Mouse (Mus musculus): ENCODE measurements around the gene Spire2. TPM values are rescaled to one million over a fixed set of nuclear protein-coding genes. Genes with fewer than 3 reads are reported as not detected.

Spire2 gene
- total and polyA plus RNA-seq, 2 experiments from 2014 or later = 0.15 to 0.23 TPM

- 85% methylated on average over 13 of the region's 13 CpGs for WGBS
- H3K27me3 ChIP-seq (ENCODE audit: control insufficient read depth, insufficient read depth, low read length) = no peaks in the 10 kb centered on the region
- H3K4me1 ChIP-seq (ENCODE audit: control insufficient read depth, insufficient read depth) = no peaks in the 10 kb centered on the region
- H3K9ac ChIP-seq (replicated peaks; ENCODE audit: low read depth, low read length) = no peak overlapping the region
- H3K4me2 ChIP-seq (ENCODE audit: low read depth, low read length) = no peak overlapping the region
- no peak overlapping the region for H3K4me3 ChIP-seq (ENCODE audit: low read depth, low read length)
- H3K36me3 ChIP-seq (replicated peaks; ENCODE audit: control insufficient read depth, insufficient read depth, low read length) = peaks cover 98% of the 10 kb centered on the region
- no peak overlapping the region for H3K27ac ChIP-seq (ENCODE audit: low read depth)
- H3K9me3 ChIP-seq (replicated peaks; ENCODE audit: control insufficient read depth, low read length) = no peaks in the 10 kb centered on the region
- TF ChIP-seq CTCF (IDR thresholded peaks at IDR 0.05; ENCODE audit: low read depth) = no peak
- no peak for TF ChIP-seq EP300 (IDR thresholded peaks at IDR 0.05; ENCODE audit: low read depth)
- no peak for ATAC-seq (ENCODE audit: insufficient read depth, low read depth)
- DNase-seq (ENCODE audit: low spot score) = no peak
These were observed 65.8 kb downstream of the Spire2 start for GRCm38 (mm10) chr8:123398308-123398707.

DNA sequence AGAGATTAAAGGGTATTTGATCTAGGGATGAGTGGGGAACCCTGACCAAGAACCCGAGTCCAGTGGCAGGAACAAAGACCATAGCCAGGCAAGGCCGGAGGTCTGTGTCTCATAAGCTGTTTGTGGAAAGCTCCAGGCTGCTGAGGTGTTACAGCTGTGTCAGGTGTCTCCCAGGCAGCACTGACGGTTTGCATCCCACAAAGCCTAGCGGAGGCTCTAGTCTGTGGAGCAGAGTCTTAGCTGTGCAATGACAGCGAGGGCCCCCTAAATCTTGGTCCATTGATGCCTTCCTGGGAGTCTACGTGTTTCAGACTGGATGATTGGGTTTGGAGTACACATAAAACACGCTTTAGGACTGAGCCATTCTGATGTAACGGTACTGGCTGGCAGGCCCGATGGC is 69.4 kb downstream of the Spire2 start:
- DNase-seq (ENCODE audit: low spot score) (no peak), ATAC-seq (ENCODE audit: insufficient read depth, low read depth) (no peak)
- TF ChIP-seq CTCF (IDR thresholded peaks at IDR 0.05; ENCODE audit: low read depth) (no peak), EP300 (IDR thresholded peaks at IDR 0.05; ENCODE audit: low read depth) (no peak)
- no peaks in the 10 kb centered on the region for H3K27me3 ChIP-seq (ENCODE audit: control insufficient read depth, insufficient read depth, low read length)
- H3K9me3 ChIP-seq (replicated peaks; ENCODE audit: control insufficient read depth, low read length) = no peaks in the 10 kb centered on the region
- WGBS = 84% methylated on average over 9 of the region's 9 CpGs
- no peak overlapping the region for H3K4me2 ChIP-seq (ENCODE audit: low read depth, low read length)
- peaks cover 65% of the 10 kb centered on the region for H3K36me3 ChIP-seq (replicated peaks; ENCODE audit: control insufficient read depth, insufficient read depth, low read length)
- no peaks in the 10 kb centered on the region for H3K4me1 ChIP-seq (ENCODE audit: control insufficient read depth, insufficient read depth)
- H3K4me3 ChIP-seq (ENCODE audit: low read depth, low read length) = no peak overlapping the region
- H3K27ac ChIP-seq (ENCODE audit: low read depth) = peak overlapping the region; percentile 33; the same call in 1 of the 2 replicates
- H3K9ac ChIP-seq (replicated peaks; ENCODE audit: low read depth, low read length) = no peak overlapping the region

DNA sequence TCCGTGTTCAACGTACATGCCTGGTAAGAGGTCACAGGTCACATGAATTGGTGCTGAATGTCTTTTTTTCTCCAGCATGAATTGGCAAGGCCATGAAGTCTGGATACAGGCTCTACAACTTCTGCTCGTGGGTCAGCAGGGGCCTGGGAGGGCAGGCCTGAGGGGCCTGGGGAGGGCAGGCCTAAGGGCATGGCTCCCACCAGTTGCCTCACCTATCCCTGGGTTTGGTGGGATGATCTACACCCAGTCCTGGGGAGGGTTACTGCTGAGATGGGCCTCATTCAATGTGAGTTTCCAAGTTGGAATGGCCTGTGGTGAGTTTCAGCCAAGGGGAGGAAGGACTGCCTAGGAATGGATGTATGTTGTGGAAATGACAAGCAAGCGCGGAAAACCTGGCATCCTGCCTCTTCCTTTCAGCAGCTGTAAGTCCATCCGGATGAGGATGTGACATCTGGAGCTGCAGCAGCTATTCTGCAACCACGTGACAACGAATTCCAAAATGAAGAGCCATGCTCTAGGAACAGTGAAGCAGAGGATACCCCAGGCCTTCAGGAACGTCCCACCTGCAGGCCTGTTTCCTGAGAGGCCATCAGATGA is 70.3 kb downstream of the Spire2 start:
- no peak for DNase-seq (ENCODE audit: low spot score)
- no peak overlapping the region for H3K4me3 ChIP-seq (ENCODE audit: low read depth, low read length)
- H3K9ac ChIP-seq (replicated peaks; ENCODE audit: low read depth, low read length) = no peak overlapping the region
- ATAC-seq (ENCODE audit: insufficient read depth, low read depth) = no peak; the same call in 1 of the 2 replicates
- peaks cover 56% of the 10 kb centered on the region for H3K36me3 ChIP-seq (replicated peaks; ENCODE audit: control insufficient read depth, insufficient read depth, low read length)
- no peaks in the 10 kb centered on the region for H3K27me3 ChIP-seq (ENCODE audit: control insufficient read depth, insufficient read depth, low read length)
- H3K9me3 ChIP-seq (replicated peaks; ENCODE audit: control insufficient read depth, low read length) = no peaks in the 10 kb centered on the region
- WGBS = 67% methylated on average over 9 of the region's 9 CpGs
- H3K4me2 ChIP-seq (ENCODE audit: low read depth, low read length) = no peak overlapping the region
- no peaks in the 10 kb centered on the region for H3K4me1 ChIP-seq (ENCODE audit: control insufficient read depth, insufficient read depth)
- no peak for TF ChIP-seq EP300 (IDR thresholded peaks at IDR 0.05; ENCODE audit: low read depth)
- peak overlapping the region; percentile 33; the same call in 1 of the 2 replicates for H3K27ac ChIP-seq (ENCODE audit: low read depth)

GRCm38 (mm10) chr8:123404521-123404920 is 72.0 kb downstream of the Spire2 start:
- ATAC-seq (ENCODE audit: insufficient read depth, low read depth) (no peak), DNase-seq (ENCODE audit: low spot score) (no peak)
- no peak overlapping the region for H3K9ac ChIP-seq (replicated peaks; ENCODE audit: low read depth, low read length)
- H3K4me1 ChIP-seq (ENCODE audit: control insufficient read depth, insufficient read depth) = peaks cover 10% of the 10 kb centered on the region
- H3K4me3 ChIP-seq (ENCODE audit: low read depth, low read length) = no peak overlapping the region
- 46% methylated on average over 8 of the region's 8 CpGs for WGBS
- H3K4me2 ChIP-seq (ENCODE audit: low read depth, low read length) = no peak overlapping the region
- TF ChIP-seq CTCF (IDR thresholded peaks at IDR 0.05; ENCODE audit: low read depth) = no peak
- TF ChIP-seq EP300 (IDR thresholded peaks at IDR 0.05; ENCODE audit: low read depth) = no peak
- H3K9me3 ChIP-seq (replicated peaks; ENCODE audit: control insufficient read depth, low read length) = no peaks in the 10 kb centered on the region
- H3K36me3 ChIP-seq (replicated peaks; ENCODE audit: control insufficient read depth, insufficient read depth, low read length) = peaks cover 39% of the 10 kb centered on the region
- no peaks in the 10 kb centered on the region for H3K27me3 ChIP-seq (ENCODE audit: control insufficient read depth, insufficient read depth, low read length)
- H3K27ac ChIP-seq (ENCODE audit: low read depth) = no peak overlapping the region; the same call in 1 of the 2 replicates

DNA sequence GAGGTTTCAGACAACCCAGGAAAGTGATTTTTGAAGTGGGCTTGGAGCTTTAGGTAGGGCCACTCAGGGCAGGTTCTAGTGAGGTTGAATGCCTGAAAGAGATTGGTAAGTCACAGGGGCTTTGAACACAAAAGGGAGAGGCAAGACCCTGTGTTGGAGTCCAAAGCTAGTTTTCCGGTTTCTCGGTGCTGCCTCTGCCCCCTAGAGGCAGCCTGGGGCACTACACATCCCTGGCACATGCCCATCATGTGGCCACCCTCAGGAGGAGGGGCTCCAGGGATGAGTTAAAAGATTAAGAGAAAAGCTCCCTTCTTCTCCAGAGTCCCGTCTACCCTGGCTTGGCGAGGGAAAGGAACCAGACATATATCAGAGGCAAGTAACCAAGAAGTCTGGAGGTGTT is 74.3 kb downstream of the Spire2 start, which contains the start of gene Mc1r:
TSS of gene Mc1r (plus strand) at position 322 of the 400 bp plus-strand sequence.
- no peak within 1 kb of the TSS for H3K4me3 ChIP-seq (ENCODE audit: low read depth, low read length)
- DNase-seq (ENCODE audit: low spot score) (peak; percentile 52), ATAC-seq (ENCODE audit: insufficient read depth, low read depth) (no peak)
- H3K36me3 ChIP-seq (replicated peaks; ENCODE audit: control insufficient read depth, insufficient read depth, low read length) = peaks cover 17% of the 10 kb centered on the region
- peaks cover 20% of the 10 kb centered on the region for H3K4me1 ChIP-seq (ENCODE audit: control insufficient read depth, insufficient read depth)
- TF ChIP-seq CTCF (IDR thresholded peaks at IDR 0.05; ENCODE audit: low read depth) (peak; percentile 68), EP300 (IDR thresholded peaks at IDR 0.05; ENCODE audit: low read depth) (no peak)
- no peaks in the 10 kb centered on the region for H3K9me3 ChIP-seq (replicated peaks; ENCODE audit: control insufficient read depth, low read length)
- 11% methylated on average over 4 of the region's 4 CpGs for WGBS
- H3K4me2 ChIP-seq (ENCODE audit: low read depth, low read length) = no peak within 1 kb of the TSS
- no peak within 1 kb of the TSS for H3K27ac ChIP-seq (ENCODE audit: low read depth)
- H3K9ac ChIP-seq (replicated peaks; ENCODE audit: low read depth, low read length) = no peak within 1 kb of the TSS
- peaks cover 18% of the 10 kb centered on the region for H3K27me3 ChIP-seq (ENCODE audit: control insufficient read depth, insufficient read depth, low read length)

DNA sequence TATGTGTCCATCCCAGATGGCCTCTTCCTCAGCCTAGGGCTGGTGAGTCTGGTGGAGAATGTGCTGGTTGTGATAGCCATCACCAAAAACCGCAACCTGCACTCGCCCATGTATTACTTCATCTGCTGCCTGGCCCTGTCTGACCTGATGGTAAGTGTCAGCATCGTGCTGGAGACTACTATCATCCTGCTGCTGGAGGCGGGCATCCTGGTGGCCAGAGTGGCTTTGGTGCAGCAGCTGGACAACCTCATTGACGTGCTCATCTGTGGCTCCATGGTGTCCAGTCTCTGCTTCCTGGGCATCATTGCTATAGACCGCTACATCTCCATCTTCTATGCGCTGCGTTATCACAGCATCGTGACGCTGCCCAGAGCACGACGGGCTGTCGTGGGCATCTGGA is 75.1 kb downstream of the Spire2 start:
- WGBS = 81% methylated on average over 13 of the region's 13 CpGs
- no peak overlapping the region for H3K27ac ChIP-seq (ENCODE audit: low read depth)
- H3K9me3 ChIP-seq (replicated peaks; ENCODE audit: control insufficient read depth, low read length) = no peaks in the 10 kb centered on the region
- no peak for DNase-seq (ENCODE audit: low spot score)
- no peak overlapping the region for H3K4me3 ChIP-seq (ENCODE audit: low read depth, low read length)
- TF ChIP-seq EP300 (IDR thresholded peaks at IDR 0.05; ENCODE audit: low read depth) (no peak), CTCF (IDR thresholded peaks at IDR 0.05; ENCODE audit: low read depth) (no peak)
- H3K4me1 ChIP-seq (ENCODE audit: control insufficient read depth, insufficient read depth) = peaks cover 20% of the 10 kb centered on the region
- H3K4me2 ChIP-seq (ENCODE audit: low read depth, low read length) = no peak overlapping the region
- no peak for ATAC-seq (ENCODE audit: insufficient read depth, low read depth)
- H3K9ac ChIP-seq (replicated peaks; ENCODE audit: low read depth, low read length) = no peak overlapping the region
- peaks cover 8% of the 10 kb centered on the region for H3K36me3 ChIP-seq (replicated peaks; ENCODE audit: control insufficient read depth, insufficient read depth, low read length)
- H3K27me3 ChIP-seq (ENCODE audit: control insufficient read depth, insufficient read depth, low read length) = peaks cover 27% of the 10 kb centered on the region
